Mouse (Mus musculus): ENCODE measurements around the gene Tmem123. TPM values are rescaled to one million over a fixed set of nuclear protein-coding genes. Genes with fewer than 3 reads are reported as not detected.
A peak's percentile ranks its signal among the peaks of the same experiment; 100 is the strongest.

Gene Tmem123
- polyA plus RNA-seq, 1 experiment from 2014 or later, result 122 TPM

GRCm38 (mm10) chr9:7789764-7790575, 26.1 kb downstream of the Tmem123 start:
- no peak overlapping the region for H3K27ac ChIP-seq (ENCODE audit: low read depth, low read length)
- H3K4me2 ChIP-seq (ENCODE audit: low read depth, low read length, severe bottlenecking), result no peak overlapping the region
- DNase-seq (ENCODE audit: low spot score), result no peak
- H3K4me1 ChIP-seq (replicated peaks; ENCODE audit: control insufficient read depth, insufficient read depth, low read length), result no peaks in the 10 kb centered on the region
- H3K27me3 ChIP-seq (ENCODE audit: control insufficient read depth, insufficient read depth, low read length), result no peaks in the 10 kb centered on the region
- H3K9me3 ChIP-seq (ENCODE audit: control insufficient read depth, low read length), result no peaks in the 10 kb centered on the region
- H3K4me3 ChIP-seq (ENCODE audit: low read depth, low read length), result no peak overlapping the region
- 85% methylated on average over 8 of the region's 8 CpGs for WGBS
- H3K9ac ChIP-seq (ENCODE audit: low read length), result no peak overlapping the region
- no peak for ATAC-seq (replicated peaks; ENCODE audit: low FRiP score)
- H3K36me3 ChIP-seq (ENCODE audit: control insufficient read depth, insufficient read depth, low read length), result no peaks in the 10 kb centered on the region; the same call in 1 of the 2 replicates

- Histone ChIP-seq H3K4me1 (replicated peaks; ENCODE audit: control insufficient read depth, insufficient read depth, low read length) (no peaks in the 10 kb centered on the region), H3K9ac (ENCODE audit: low read length) (no peak overlapping the region), H3K36me3 (ENCODE audit: control insufficient read depth, insufficient read depth, low read length) (no peaks in the 10 kb centered on the region; the same call in 1 of the 2 replicates), H3K4me3 (ENCODE audit: low read depth, low read length) (no peak overlapping the region), H3K9me3 (ENCODE audit: control insufficient read depth, low read length) (no peaks in the 10 kb centered on the region), H3K27me3 (ENCODE audit: control insufficient read depth, insufficient read depth, low read length) (no peaks in the 10 kb centered on the region), H3K27ac (ENCODE audit: low read depth, low read length) (no peak overlapping the region), H3K4me2 (ENCODE audit: low read depth, low read length, severe bottlenecking) (no peak overlapping the region)
- 93% methylated on average over 11 of the region's 11 CpGs for WGBS
- no peak for DNase-seq (ENCODE audit: low spot score)
- no peak for ATAC-seq (replicated peaks; ENCODE audit: low FRiP score)
Observed at GRCm38 (mm10) chr9:7790580-7791084, 26.8 kb downstream of the Tmem123 start.

- no peak for ATAC-seq (replicated peaks; ENCODE audit: low FRiP score)
- H3K36me3 ChIP-seq (ENCODE audit: control insufficient read depth, insufficient read depth, low read length), result no peaks in the 10 kb centered on the region; the same call in 1 of the 2 replicates
Observed at GRCm38 (mm10) chr9:7793561-7793960, 29.7 kb downstream of the Tmem123 start.

GRCm38 (mm10) chr9:7795581-7795980, 31.7 kb downstream of the Tmem123 start:
- Histone ChIP-seq H3K9me3 (ENCODE audit: control insufficient read depth, low read length) (no peaks in the 10 kb centered on the region), H3K36me3 (ENCODE audit: control insufficient read depth, insufficient read depth, low read length) (no peaks in the 10 kb centered on the region; the same call in 1 of the 2 replicates), H3K4me1 (replicated peaks; ENCODE audit: control insufficient read depth, insufficient read depth, low read length) (no peaks in the 10 kb centered on the region), H3K4me3 (ENCODE audit: low read depth, low read length) (no peak overlapping the region), H3K9ac (ENCODE audit: low read length) (no peak overlapping the region), H3K27ac (ENCODE audit: low read depth, low read length) (no peak overlapping the region), H3K27me3 (ENCODE audit: control insufficient read depth, insufficient read depth, low read length) (no peaks in the 10 kb centered on the region), H3K4me2 (ENCODE audit: low read depth, low read length, severe bottlenecking) (no peak overlapping the region)
- ATAC-seq (replicated peaks; ENCODE audit: low FRiP score) (no peak), DNase-seq (ENCODE audit: low spot score) (no peak)

More at GRCm38 (mm10) chr9:7793561-7793960, 29.7 kb downstream of the Tmem123 start:
- DNase-seq (ENCODE audit: low spot score), result no peak
- no peak overlapping the region for H3K4me3 ChIP-seq (ENCODE audit: low read depth, low read length)
- H3K27me3 ChIP-seq (ENCODE audit: control insufficient read depth, insufficient read depth, low read length), result no peaks in the 10 kb centered on the region
- no peaks in the 10 kb centered on the region for H3K4me1 ChIP-seq (replicated peaks; ENCODE audit: control insufficient read depth, insufficient read depth, low read length)
- WGBS, result 86% methylated on average over 2 of the region's 2 CpGs
- no peak overlapping the region for H3K27ac ChIP-seq (ENCODE audit: low read depth, low read length)
- H3K4me2 ChIP-seq (ENCODE audit: low read depth, low read length, severe bottlenecking), result no peak overlapping the region
- no peaks in the 10 kb centered on the region for H3K9me3 ChIP-seq (ENCODE audit: control insufficient read depth, low read length)
- H3K9ac ChIP-seq (ENCODE audit: low read length), result no peak overlapping the region

- Histone ChIP-seq H3K4me2 (ENCODE audit: low read depth, low read length, severe bottlenecking) (no peak overlapping the region), H3K9me3 (ENCODE audit: control insufficient read depth, low read length) (no peaks in the 10 kb centered on the region), H3K36me3 (ENCODE audit: control insufficient read depth, insufficient read depth, low read length) (no peaks in the 10 kb centered on the region; the same call in 1 of the 2 replicates), H3K9ac (ENCODE audit: low read length) (no peak overlapping the region), H3K4me1 (replicated peaks; ENCODE audit: control insufficient read depth, insufficient read depth, low read length) (no peaks in the 10 kb centered on the region), H3K4me3 (ENCODE audit: low read depth, low read length) (no peak overlapping the region), H3K27ac (ENCODE audit: low read depth, low read length) (no peak overlapping the region), H3K27me3 (ENCODE audit: control insufficient read depth, insufficient read depth, low read length) (no peaks in the 10 kb centered on the region)
- 75% methylated on average over 6 of the region's 6 CpGs for WGBS
- ATAC-seq (replicated peaks; ENCODE audit: low FRiP score) (no peak), DNase-seq (ENCODE audit: low spot score) (no peak)
Observed at GRCm38 (mm10) chr9:7796129-7796864, 32.5 kb downstream of the Tmem123 start.

- H3K4me2 ChIP-seq (ENCODE audit: low read depth, low read length, severe bottlenecking), result no peak overlapping the region
- no peak overlapping the region for H3K27ac ChIP-seq (ENCODE audit: low read depth, low read length)
- no peaks in the 10 kb centered on the region for H3K9me3 ChIP-seq (ENCODE audit: control insufficient read depth, low read length)
- DNase-seq (ENCODE audit: low spot score) (no peak), ATAC-seq (replicated peaks; ENCODE audit: low FRiP score) (no peak)
- no peaks in the 10 kb centered on the region for H3K27me3 ChIP-seq (ENCODE audit: control insufficient read depth, insufficient read depth, low read length)
- no peak overlapping the region for H3K4me3 ChIP-seq (ENCODE audit: low read depth, low read length)
- H3K4me1 ChIP-seq (replicated peaks; ENCODE audit: control insufficient read depth, insufficient read depth, low read length), result no peaks in the 10 kb centered on the region
- H3K9ac ChIP-seq (ENCODE audit: low read length), result no peak overlapping the region
- 88% methylated on average over 2 of the region's 2 CpGs for WGBS
- no peaks in the 10 kb centered on the region; the same call in 1 of the 2 replicates for H3K36me3 ChIP-seq (ENCODE audit: control insufficient read depth, insufficient read depth, low read length)
Observed at GRCm38 (mm10) chr9:7797542-7797941, 33.7 kb downstream of the Tmem123 start.

- ATAC-seq (replicated peaks; ENCODE audit: low FRiP score), result no peak; the same call in 1 of the 2 replicates
- no peaks in the 10 kb centered on the region for H3K9me3 ChIP-seq (ENCODE audit: control insufficient read depth, low read length)
- H3K9ac ChIP-seq (ENCODE audit: low read length), result no peak overlapping the region
- no peaks in the 10 kb centered on the region; the same call in 1 of the 2 replicates for H3K36me3 ChIP-seq (ENCODE audit: control insufficient read depth, insufficient read depth, low read length)
- H3K27me3 ChIP-seq (ENCODE audit: control insufficient read depth, insufficient read depth, low read length), result no peaks in the 10 kb centered on the region
- WGBS, result 88% methylated on average over 3 of the region's 3 CpGs
- no peak for DNase-seq (ENCODE audit: low spot score)
- no peak overlapping the region for H3K4me2 ChIP-seq (ENCODE audit: low read depth, low read length, severe bottlenecking)
- H3K4me1 ChIP-seq (replicated peaks; ENCODE audit: control insufficient read depth, insufficient read depth, low read length), result no peaks in the 10 kb centered on the region
- H3K4me3 ChIP-seq (ENCODE audit: low read depth, low read length), result no peak overlapping the region
- H3K27ac ChIP-seq (ENCODE audit: low read depth, low read length), result no peak overlapping the region
Observed at GRCm38 (mm10) chr9:7798555-7798954, 34.7 kb downstream of the Tmem123 start.

- no peak overlapping the region for H3K4me3 ChIP-seq (ENCODE audit: low read depth, low read length)
- H3K9me3 ChIP-seq (ENCODE audit: control insufficient read depth, low read length), result no peaks in the 10 kb centered on the region
- H3K4me1 ChIP-seq (replicated peaks; ENCODE audit: control insufficient read depth, insufficient read depth, low read length), result no peaks in the 10 kb centered on the region
- no peak overlapping the region for H3K4me2 ChIP-seq (ENCODE audit: low read depth, low read length, severe bottlenecking)
- no peaks in the 10 kb centered on the region for H3K36me3 ChIP-seq (ENCODE audit: control insufficient read depth, insufficient read depth, low read length)
- H3K27ac ChIP-seq (ENCODE audit: low read depth, low read length), result no peak overlapping the region
- whole genome bisulfite sequencing, result 60% methylated on average over 4 of the region's 5 CpGs
- ATAC-seq (replicated peaks; ENCODE audit: low FRiP score) (peak; percentile 55), DNase-seq (ENCODE audit: low spot score) (no peak)
- no peak overlapping the region for H3K9ac ChIP-seq (ENCODE audit: low read length)
- no peaks in the 10 kb centered on the region for H3K27me3 ChIP-seq (ENCODE audit: control insufficient read depth, insufficient read depth, low read length)
Observed at GRCm38 (mm10) chr9:7805101-7805506, 41.3 kb downstream of the Tmem123 start.
